Mouse (Mus musculus): Measurements from ENCODE around the gene Ccl24.
"Not testable (repeated sequence)": the region's sequence is repeated elsewhere in the genome, so short reads cannot be mapped to it uniquely, and the experiment has no call there.

Gene Ccl24

DNA sequence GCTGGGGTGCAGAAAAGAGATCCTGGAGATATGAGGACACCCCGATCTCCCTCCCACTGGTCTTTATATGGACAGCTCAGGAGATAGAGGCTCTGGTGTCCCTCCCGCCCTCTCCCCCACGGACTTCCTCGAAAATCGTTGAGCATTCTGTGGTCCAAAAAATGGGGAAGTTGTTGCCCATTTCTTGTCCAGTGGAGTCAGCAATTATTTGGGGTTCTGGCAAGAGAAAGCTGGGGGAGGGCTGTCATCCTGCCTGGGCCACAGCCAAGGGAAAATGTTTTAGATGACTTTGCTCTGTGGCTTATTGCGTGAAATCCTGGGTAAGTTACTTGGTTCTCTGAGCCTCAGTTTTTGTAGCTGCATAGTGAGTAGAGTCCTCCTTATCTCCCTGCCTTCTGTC is at the start of gene Ccl24:
Gene Ccl24 (minus strand): TSS at position 44 of the 400 bp plus-strand sequence.
- DNase-seq (ENCODE audit: inconsistent ontology term), result no peak

DNA sequence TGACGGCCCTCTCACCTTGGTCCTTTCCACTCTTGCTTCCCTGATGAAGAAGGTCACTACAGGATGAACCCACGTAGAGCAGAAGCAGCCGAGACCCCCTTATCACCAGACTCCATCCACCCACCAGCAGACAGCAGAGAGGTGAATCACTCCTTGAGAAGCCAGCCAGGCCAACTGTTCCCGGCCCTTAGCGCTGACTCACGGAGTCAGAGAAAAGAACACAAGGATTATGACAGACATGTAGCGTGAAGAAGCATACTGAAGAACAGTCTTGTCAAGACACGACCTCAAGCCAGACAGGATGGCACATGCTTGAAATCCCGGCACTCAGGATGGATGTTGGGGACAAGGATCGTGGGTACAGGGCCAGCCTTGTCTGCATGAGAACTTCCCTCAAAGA is 48.9 kb upstream of the Ccl24 start:
- DNase-seq (ENCODE audit: inconsistent ontology term), result no peak

DNA sequence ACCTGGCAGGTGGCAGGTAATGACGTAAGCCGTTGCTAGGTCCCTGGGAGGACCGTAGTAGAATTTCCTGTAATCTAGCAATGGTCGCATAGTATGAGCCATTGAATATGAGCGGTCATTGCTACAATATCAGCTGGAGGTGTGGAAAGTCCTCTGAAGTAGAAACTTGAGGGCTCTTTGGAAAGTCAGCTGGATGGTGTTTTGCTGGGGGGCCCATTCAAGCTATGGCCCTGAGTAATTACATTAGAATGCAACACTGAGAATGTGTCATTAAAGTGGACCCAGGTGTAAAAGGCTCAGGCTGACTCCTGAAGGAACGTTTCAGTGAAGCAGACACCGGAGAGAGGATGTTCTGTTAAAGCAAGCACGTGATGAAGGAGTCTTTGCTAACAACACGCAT is 47.7 kb upstream of the Ccl24 start:
- DNase-seq (ENCODE audit: inconsistent ontology term), result no peak

DNA sequence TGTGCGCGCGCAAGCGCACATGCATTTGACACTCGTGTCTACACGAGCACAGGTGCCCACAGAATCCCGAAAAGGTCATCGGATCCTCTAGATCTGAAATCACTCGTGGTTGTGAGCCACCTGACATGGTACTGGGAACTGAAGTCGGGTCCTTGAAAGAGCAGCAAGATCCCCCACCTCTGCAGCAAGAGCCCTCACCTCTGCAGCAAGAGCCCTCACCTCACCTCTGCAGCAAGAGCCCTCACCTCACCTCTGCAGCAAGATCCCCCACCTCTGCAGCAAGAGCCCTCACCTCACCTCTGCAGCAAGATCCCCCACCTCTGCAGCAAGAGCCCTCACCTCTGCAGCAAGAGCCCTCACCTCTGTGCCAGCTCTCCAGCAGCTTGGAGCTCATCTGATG is 46.9 kb upstream of the Ccl24 start:
- not testable (repeated sequence) for DNase-seq (ENCODE audit: inconsistent ontology term)

DNA sequence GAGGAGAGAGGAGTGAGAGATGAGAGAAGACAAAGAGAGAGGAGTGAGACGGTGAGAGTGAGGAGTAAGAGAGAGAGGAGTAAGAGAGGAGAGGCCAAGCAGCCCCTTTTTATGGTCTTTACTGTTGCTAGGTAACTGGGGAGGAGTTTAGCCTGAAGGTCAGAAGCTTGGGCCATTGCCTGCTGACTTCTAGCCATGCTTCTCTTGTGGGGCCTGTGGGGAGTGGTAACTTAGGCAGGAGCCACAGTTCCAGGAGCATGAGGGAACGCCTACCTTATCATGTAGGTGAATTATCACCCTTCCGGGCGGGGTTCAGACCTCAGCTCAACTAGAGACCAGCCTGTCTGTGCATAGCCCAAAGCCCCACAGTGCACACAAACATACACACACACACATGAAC is 36.9 kb upstream of the Ccl24 start:
- no peak for DNase-seq (ENCODE audit: inconsistent ontology term)

DNA sequence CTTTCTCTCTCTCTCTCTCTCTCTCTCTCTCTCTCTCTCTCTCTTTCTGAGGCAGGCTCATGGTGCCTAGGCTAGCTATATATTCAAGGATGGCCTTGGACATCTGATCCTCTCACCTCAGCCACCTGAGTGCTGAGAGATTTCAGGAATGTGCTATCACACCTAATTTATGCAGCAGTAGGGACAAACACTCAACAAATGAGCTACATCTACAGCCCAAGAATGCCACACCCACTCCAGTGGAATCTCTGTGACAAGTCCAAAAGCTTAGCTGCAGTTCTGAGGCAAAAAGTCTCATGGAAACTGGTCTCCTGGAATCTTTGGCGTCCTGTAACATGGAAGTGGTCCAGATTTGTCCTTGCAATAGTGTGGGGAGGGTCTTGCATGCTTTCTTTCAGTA is 34.7 kb upstream of the Ccl24 start:
- DNase-seq (ENCODE audit: inconsistent ontology term), result no peak

DNA sequence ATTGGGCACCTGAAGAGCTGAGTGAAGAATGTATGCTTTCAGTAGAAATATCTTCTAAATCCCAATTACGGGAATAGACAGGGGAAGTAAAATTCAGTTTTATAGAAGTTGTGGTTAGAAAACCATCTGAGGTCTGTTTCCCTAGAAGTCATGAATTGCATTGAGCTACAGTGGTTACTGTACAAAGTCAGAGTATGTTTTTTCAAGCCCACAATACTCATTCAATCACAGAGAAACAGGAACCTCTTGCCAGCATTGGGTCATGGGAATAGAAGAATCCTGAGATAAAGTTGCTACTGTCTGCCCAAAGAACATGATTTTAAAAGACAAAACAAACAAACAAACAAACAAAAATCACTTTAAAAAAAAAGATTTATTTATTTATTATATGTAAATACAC is 33.9 kb upstream of the Ccl24 start:
- DNase-seq (ENCODE audit: inconsistent ontology term), result not testable (repeated sequence)

DNA sequence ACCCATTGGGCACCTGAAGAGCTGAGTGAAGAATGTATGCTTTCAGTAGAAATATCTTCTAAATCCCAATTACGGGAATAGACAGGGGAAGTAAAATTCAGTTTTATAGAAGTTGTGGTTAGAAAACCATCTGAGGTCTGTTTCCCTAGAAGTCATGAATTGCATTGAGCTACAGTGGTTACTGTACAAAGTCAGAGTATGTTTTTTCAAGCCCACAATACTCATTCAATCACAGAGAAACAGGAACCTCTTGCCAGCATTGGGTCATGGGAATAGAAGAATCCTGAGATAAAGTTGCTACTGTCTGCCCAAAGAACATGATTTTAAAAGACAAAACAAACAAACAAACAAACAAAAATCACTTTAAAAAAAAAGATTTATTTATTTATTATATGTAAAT is 31.8 kb upstream of the Ccl24 start:
- DNase-seq (ENCODE audit: inconsistent ontology term), result not testable (repeated sequence)

DNA sequence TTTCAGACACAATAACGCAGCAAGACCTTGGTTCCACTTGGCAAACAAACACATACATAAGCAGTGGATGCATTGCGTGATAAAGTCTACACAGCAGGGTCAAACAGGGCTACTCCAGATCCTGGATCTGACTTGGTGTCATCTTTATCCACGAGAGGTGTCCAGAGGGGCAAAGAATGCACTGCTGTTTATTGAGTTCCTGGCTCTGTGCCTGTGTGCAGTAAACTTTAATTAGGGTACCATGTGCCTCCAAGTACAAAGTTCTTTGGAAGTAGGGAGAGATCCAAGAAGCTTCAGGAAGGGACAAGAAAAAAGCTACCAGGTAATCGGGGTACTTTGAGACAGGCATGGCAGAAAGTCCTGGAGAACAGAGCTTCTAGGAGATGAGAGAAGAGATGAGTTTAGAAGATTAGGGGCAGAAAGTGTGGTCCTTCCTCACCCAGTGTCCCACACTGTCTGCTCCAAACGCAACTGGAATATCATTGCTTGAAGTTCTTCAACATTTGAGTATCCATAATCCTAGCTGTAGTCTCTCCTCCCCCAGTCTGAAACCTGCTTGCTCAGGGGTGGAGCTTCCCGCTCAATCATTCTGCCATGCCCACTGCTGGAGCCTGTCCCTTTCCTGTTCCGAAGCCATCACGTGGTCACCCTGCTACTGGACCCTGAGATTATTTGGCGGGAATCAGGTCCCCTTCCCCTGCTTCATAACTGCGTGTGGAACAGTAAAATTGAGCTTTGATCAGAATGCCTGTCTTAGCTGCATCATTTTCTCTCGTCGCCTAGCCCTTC is 17.3 kb upstream of the Ccl24 start:
- no peak for DNase-seq (ENCODE audit: inconsistent ontology term)

DNA sequence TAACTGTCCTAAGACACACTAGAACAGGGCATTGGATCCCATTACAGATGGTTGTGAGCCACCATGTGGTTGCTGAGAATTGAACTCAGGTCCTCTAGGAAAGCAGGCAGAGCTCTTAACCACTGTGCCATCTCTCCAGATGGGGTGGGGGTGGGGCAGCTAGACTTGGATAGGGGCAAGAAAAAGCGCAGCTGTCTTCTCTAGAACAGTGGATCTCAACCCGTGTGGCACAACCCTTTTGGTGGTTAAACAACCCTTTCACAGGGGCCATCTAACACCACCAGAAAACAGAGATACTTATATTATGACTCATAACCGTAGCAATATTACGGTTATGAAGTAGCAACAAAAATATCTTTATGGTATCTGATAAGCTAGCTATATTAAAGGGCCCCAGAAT is 14.9 kb upstream of the Ccl24 start:
- no peak for DNase-seq (ENCODE audit: inconsistent ontology term)

DNA sequence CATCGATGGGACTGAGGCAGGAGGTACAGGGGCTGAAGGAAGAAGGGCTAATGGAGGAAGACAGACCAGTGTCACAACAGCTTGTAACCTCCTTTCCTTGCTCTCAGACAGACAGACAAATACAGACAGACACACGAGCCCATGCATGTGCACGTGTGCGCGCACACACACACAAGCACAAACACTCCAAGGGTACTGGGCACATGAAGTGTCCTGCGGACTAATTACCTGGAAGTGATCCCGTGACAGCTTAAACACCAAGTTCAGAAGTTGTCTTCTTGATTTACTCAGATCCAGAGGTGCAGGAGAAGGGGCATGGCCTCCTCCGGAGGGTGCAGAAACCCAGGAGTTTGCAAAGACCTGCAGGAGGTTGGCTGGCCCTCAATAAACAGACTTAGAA is 12.8 kb upstream of the Ccl24 start:
- no peak for DNase-seq (ENCODE audit: inconsistent ontology term)

DNA sequence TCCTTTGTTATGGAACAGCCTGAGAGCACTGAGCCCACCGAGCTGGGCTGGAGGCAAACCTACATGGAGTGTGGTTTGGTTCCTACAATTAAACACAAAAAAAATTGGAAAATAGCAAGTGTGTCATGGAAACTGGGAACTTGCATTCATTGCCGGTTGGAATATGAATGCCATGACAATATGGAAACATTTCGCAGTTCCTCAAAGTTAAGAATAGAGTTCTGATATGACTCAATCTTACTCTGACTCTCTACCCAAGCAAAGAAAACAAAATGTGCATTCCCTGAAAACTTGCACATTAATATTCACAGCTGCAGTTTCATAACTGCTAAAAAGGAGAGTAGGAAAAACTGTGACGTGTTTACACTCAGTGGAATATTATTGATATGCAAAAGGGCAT is 9.5 kb upstream of the Ccl24 start:
- no peak for DNase-seq (ENCODE audit: inconsistent ontology term)

DNA sequence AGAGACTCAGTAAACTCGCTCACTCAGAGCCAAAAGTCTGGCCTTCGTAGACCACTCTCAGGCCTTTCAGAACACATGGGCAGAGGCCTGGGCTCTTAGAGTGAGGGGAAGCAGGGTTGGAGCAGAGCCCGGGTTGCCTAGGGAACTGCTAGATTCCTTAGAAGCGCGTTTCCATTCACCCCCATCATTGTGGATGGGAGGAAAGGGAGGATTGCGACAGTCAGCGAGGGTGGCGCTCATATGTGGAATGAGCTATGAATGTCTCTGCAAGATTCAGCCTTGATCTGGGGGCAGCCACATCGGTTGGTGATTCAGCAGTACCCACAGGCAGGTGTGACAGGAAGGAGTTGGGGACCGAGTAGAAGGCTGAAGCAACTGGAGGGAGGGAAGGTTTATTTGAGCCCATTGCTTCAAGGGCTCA is 6.5 kb upstream of the Ccl24 start:
- DNase-seq (ENCODE audit: inconsistent ontology term), result no peak

DNA sequence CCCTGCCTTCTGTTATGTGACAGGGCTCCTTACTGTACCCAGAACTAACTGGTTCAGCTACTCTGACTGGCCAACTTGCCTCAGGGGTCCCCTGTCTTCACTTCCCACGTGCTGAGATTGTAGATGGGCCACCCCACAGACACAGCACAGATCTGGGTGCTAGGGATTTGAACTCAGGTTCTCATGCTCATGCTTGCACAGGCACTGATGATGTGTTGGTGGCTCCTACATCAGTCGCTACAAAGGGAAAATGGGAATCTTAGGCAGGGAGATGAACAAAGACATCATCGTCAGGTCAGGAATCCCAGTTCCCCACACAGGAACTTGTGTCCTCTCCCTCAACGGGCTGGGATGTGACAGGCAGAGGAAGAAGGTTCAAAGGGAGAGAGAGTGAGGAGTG is 3.2 kb upstream of the Ccl24 start:
- DNase-seq (ENCODE audit: inconsistent ontology term), result no peak

DNA sequence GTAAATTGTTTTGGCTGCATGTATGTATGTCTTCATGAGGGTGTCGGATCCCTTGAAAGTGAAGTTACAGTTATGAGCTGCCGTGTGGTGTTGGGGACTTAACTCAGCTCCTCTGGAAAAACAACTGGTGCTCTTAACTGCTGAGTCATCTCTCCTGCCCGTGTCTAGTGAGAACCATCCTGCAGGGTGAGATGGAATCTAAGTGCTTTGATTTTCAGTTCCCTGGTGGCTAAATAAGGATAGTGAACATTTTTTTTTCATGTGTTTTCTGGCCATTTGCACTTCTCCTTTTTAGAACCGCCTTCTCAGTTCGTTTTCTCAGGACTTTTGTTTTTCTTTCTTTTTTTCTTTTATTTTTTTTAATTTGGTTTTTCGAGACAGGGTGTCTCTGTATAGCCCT is 4.2 kb downstream of the Ccl24 start:
- no peak for DNase-seq (ENCODE audit: inconsistent ontology term)

DNA sequence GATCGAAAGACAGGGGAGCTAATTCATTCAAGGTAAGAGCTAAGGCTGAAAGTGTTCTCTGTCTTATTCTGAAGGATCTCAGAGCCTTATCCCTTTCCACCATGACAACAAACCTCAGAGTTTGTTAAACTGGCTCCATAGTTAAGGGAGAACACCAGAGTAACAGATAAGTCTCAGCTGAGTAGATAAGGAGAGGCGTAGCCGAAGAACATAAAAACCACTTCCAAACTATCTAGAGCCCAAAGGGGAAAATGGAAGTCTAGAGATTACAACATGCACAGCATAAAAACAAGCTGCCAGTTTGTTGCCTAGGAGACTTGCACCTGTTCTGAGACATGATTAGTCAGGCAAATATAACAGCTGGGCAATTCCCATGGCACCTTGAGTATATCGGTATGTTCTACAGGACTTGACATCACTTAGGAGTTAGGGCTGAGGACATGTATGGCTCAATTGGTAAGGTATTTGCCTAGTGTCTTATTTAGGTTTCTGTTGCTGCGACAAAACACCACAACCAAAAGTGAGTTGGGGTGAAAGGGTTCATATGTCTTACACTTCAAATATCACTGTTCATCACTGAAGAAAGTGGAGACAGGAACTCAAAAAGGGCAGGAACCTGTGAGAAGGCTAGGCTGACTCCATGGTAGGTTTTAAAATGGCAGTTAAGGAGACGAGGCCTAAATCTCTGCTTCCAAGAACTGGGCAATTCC is 5.1 kb downstream of the Ccl24 start:
- no peak for DNase-seq (ENCODE audit: inconsistent ontology term)

DNA sequence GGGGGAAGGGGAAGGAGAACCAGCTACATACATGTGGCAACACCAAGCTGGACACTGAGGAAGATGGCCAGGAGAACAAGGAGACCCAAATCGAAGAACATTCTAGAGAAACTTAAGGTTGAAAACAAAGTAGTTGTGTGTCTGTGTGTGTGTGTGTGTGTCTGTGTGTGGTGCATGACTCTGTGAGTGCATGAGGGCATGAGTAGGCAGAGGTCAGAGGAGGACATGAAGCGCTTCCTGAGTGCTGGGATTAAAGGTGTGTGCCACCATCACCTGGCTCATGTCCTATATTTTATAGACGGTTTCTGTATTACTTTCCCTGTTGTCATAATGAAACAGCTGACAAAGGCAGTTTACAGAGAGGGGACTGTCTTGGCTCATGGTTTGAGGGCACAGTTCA is 9.4 kb downstream of the Ccl24 start, which contains the start of gene Ccl26:
Gene Ccl26 (minus strand): TSS at position 101 of the 400 bp plus-strand sequence.
- no peak for DNase-seq (ENCODE audit: inconsistent ontology term)

DNA sequence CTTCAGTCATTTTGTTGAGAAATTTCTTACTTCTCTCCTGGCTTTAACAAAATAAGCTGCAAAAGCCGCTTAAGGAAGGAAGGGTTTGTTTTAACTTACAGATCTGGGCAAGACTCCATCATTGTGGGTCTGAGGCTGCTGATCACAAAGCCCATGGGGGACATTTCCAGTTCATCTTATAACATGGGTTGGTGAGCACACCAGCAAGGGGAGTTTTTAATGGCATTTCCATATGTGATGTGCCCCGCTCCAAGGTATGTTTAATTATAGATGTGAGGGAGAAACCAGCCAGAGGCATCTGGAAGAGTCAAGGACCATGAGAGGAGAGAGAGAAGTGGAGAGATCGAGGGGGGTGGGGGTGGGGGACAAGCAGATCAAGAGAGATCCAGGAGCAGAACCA is 15.2 kb downstream of the Ccl24 start:
- DNase-seq (ENCODE audit: inconsistent ontology term), result no peak

DNA sequence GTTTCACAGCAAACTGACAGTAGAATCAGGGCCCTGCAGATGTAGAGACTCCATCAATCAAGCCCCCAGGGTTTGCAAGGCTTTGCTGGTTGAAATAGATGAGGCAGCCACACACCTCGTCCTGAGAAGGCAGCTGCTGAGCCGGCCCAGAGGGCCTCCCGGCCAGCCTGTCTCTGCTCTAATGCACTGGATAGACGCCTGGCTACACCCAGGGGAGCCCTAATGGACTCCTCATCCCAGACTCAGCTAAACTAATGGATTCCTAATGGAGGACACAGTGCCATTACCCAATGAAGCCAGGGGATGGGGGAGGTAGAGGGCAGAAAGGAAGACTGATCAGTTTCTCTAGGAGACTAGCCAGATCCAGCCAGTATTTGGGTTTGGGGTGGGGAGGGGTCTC is 15.8 kb downstream of the Ccl24 start:
- DNase-seq (ENCODE audit: inconsistent ontology term), result no peak

DNA sequence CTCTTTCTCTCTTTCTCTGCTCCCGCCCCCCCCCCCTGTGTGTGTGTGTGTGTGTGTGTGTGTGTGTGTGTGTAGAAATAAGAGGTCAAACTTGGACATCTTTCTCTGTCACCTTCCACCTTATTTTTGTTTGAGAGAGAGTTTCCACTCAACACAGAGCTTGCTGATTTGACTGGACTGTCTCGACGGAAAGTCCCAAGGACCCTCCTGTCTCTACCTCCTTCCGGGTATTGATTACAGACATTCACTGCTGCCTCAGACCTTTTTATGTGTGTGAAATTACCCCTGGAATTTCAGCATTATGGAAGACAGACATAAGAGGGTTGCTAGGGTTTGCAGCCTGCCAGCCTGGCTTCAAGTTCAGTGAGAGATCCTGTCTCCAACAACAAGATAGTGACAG is 16.6 kb downstream of the Ccl24 start:
- DNase-seq (ENCODE audit: inconsistent ontology term), result no peak

DNA sequence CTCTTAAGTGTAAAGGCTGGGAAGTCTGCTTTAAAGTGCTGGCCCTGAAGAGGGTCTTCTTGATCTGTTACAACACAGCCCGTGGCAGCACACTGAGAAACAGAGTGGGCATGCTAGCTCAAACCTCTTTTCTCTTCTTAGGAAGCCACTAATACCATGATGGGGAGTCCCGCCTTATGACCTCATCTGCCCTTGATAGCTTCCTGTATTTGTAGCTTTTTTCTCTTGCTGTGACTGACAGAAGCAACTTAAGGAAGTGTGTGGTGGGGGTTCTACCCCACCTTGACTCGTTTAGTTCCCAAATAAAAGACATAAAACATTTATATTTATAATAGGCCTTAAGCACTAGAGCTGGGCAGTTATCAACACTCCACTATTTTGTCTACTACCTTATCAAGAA is 21.3 kb downstream of the Ccl24 start:
- no peak for DNase-seq (ENCODE audit: inconsistent ontology term)

DNA sequence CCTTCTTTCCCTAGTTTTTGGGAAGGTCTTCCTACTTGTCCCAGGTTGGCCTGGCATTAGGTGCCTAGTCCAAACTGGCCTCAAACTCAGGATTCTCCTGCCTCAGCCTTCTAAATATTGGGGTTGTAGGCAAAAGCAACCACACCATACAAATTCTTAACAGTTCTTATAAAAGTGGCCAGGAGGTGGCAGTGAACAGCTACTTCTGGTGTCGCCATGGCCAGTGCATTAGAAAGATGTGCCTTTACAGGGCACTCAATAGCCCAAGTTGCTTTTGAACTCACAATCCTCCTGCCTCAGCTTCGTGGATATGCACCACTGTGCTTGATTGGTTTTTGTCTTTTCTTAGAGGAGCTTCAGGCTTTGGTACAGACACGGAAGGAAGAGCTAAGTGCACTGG is 21.9 kb downstream of the Ccl24 start:
- DNase-seq (ENCODE audit: inconsistent ontology term), result peak; percentile 3

DNA sequence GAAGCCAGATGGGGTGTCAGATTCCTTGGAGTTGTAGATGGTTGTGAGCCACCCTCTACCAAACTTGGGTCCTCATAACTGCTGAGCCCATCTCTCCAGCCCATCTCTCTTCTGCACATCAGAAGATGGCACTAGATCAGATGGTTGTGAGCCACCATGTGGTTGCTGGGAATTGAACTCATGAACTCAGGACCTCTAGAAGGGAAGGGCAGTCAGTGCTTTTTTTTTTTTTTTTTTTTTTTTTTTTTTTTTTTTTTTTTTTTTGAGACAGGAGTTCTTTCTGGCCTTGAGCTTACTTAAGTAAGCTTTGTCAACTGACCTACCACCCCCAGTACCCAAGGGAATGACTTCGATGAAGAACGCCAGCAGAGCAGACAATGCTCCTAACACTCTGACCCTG is 24.9 kb downstream of the Ccl24 start:
- no peak for DNase-seq (ENCODE audit: inconsistent ontology term)

All from Muller cell, postnatal 12 days (primary cell).